Mouse (Mus musculus): ENCODE measurements at regions not wholly inside any gene's neighbourhood (a gene's known extent, or its start where the extent isn't known, plus 50 kb on each side); places are given as distances from the start of the nearest gene placed in this dataset.
A peak's percentile ranks its signal among the peaks of the same experiment; 100 is the strongest.

DNA sequence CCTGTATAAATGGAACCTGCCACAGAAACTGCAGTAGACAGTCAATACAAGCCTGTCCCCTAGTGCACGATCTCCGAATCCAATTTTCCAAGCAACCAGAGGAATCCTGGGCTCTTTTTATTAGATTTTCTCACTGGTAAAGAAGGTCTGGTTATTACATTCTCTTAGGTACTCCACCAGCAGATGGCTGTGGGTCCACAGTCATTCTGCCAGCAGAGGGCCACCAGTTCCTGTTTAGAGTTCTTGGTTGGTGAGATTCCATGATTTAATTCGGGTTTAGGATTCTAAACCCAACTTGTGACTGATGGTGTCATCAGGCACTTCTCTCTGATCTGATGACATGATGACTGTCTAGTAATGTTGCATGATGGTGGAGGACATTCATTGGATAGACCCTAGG, 118.6 kb downstream of the Irx2 start:
- TF ChIP-seq EP300 (optimal IDR thresholded peaks at IDR 0.05) (no peak), CTCF (IDR thresholded peaks at IDR 0.05; ENCODE audit: low read depth) (peak; percentile 40; the same call in 1 of the 2 replicates)

Data from stomach, postnatal 0 days (tissue).